Mouse (Mus musculus) liver, postnatal 0 days (tissue): ENCODE data around the gene Rnf215.

Source experiments
- CTCF ChIP-seq: sonication (generic); IDR thresholded peaks from 2 replicates; pipeline ENCODE4 v1.5.1; 2016; ENCODE audit warnings: antibody characterized with exemption, low read depth
- EP300 ChIP-seq: IDR thresholded peaks from 2 replicates; pipeline ENCODE4 v1.6.1; 2016; ENCODE audit warnings: antibody characterized with exemption, low read depth, mild to moderate bottlenecking

DNA sequence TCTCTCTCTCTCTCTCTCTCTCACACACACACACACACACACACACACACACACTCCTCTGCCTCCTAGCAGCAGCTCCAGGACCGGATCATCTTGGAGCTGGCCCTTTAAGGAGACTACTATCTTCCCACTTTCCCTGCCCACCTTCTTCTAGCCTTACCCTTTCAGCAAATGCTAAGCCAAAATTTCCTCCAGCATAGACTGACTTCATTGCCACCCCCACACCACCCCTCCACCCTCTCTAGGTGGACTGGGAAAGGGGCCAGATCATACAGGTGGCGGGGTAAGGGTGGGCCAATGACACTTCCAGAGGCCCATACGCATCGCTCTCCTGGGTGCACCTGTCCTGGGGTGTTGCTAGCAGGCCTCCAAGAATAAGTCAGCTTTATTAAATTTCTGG lies 19.6 kb upstream of the Rnf215 start:
- no peak for TF ChIP-seq CTCF
- TF ChIP-seq EP300, result no peak
